Comparison of ENCODE assay signal across 15 mouse cellular contexts in the genomic region with DNA sequence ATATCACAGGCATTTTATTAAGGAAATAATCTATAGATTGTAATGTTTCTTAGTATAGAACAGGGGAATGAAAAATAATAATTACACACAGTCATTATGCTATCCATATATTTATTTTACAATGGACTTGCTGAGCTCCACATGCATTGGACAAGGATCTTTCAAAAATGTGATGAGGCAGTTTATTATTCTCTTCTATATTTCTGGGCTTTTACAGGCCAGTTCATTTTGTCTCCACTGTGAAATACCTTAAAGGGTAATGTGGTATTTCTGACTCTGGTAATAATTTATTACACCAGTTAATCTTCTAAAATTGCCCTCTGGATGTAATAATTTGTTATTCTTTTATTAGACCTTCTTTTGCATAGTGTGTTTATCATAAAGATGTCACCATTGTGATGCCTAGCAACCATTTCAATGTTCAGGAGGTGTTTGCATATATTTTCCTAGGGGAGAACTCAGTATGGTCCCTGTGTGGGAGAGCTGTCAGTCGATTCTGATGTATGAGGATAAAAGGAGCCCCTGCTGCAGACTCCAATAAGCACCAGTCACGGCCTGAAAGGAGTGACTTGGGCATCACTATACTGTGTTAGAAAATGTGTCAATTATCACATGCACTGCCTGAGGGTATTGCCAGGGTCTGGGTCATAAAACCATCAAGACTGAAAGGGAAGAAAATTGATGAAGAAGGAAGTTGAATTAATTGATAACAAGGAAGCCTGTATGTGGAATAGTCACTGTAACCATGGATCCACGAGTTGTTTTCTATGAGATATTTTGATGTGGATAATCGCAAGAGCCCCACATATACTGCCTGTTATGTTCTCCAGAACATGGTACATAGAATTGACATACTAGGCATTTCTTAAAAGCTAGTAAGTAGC.
A peak's percentile ranks its signal among the peaks of the same experiment; 100 is the strongest.
DNase-seq lines count a peak whose midpoint lies in the region; ATAC-seq and TF ChIP-seq lines count a peak whose summit lies in the region.
"Had no signal": no experiment of that assay in that cellular context is flagged by ENCODE, and none has a peak within 500 bp of the region (broad histone marks: within the 10 kb centered on the region; RNA-seq: fewer than 3 reads in every experiment).

No protein-coding gene starts in this region.

- 0 out of 2 replicates have a peak overlapping the region, but pooled peaks have one; percentile 13 for H3K27ac ChIP-seq in forebrain, embryonic 12.5 days
- peak overlapping the region; percentile 32; the same call in 1 of the 2 replicates for H3K27ac ChIP-seq in hindbrain, embryonic 14.5 days
- no peak overlapping the region for H3K27ac ChIP-seq in midbrain, postnatal 0 days (ENCODE audit: low read depth, low read length)
- H3K27ac ChIP-seq: intestine, embryonic 15.5 days; kidney, embryonic 15.5 days; limb, embryonic 12.5 days; liver, embryonic 15.5 days had no signal

- no peak overlapping the region for H3K9ac ChIP-seq in forebrain, embryonic 12.5 days
- no peak overlapping the region for H3K9ac ChIP-seq in hindbrain, embryonic 14.5 days
- H3K9ac ChIP-seq in midbrain, postnatal 0 days (replicated peaks; ENCODE audit: low read length, poor library complexity, severe bottlenecking), result no peak overlapping the region
- H3K9ac ChIP-seq: intestine, embryonic 15.5 days; kidney, embryonic 15.5 days; limb, embryonic 12.5 days; liver, embryonic 15.5 days had no signal

- H3K36me3 ChIP-seq in forebrain, embryonic 12.5 days (replicated peaks), result no peaks in the 10 kb centered on the region
- no peaks in the 10 kb centered on the region for H3K36me3 ChIP-seq in hindbrain, embryonic 14.5 days (replicated peaks; ENCODE audit: control insufficient read depth, insufficient read depth)
- H3K36me3 ChIP-seq in midbrain, postnatal 0 days (ENCODE audit: insufficient read depth, low read length), result no peaks in the 10 kb centered on the region
- H3K36me3 ChIP-seq: G1E; intestine, embryonic 15.5 days; kidney, embryonic 15.5 days; limb, embryonic 12.5 days; liver, embryonic 15.5 days had no signal

- H3K9me3 ChIP-seq in forebrain, embryonic 12.5 days, result no peaks in the 10 kb centered on the region
- no peaks in the 10 kb centered on the region for H3K9me3 ChIP-seq in hindbrain, embryonic 14.5 days (ENCODE audit: control insufficient read depth, low read length)
- no peaks in the 10 kb centered on the region for H3K9me3 ChIP-seq in midbrain, postnatal 0 days (ENCODE audit: low read length)
- H3K9me3 ChIP-seq: G1E; intestine, embryonic 15.5 days; kidney, embryonic 15.5 days; limb, embryonic 12.5 days; liver, embryonic 15.5 days had no signal

- no peak for TF ChIP-seq CTCF in brain, embryonic 14.5 days (IDR thresholded peaks at IDR 0.05; ENCODE audit: borderline replicate concordance, extremely low read depth, insufficient read depth, insufficient read length)
- no peak for TF ChIP-seq CTCF in midbrain, postnatal 0 days (IDR thresholded peaks at IDR 0.05)

- TF ChIP-seq POLR2A in brain, embryonic 14.5 days (IDR thresholded peaks at IDR 0.05; ENCODE audit: borderline replicate concordance, extremely low read depth, insufficient read depth, insufficient read length, poor library complexity, severe bottlenecking), result no peak

- 48% methylated on average over 4 of the region's 4 CpGs for WGBS in forebrain, embryonic 12.5 days
- WGBS in hindbrain, embryonic 14.5 days, result 16% methylated on average over 4 of the region's 4 CpGs
- 27% methylated on average over 4 of the region's 4 CpGs for WGBS in midbrain, postnatal 0 days

- H3K4me2 ChIP-seq in forebrain, embryonic 12.5 days, result no peak overlapping the region
- H3K4me2 ChIP-seq in hindbrain, embryonic 14.5 days (replicated peaks), result no peak overlapping the region
- no peak overlapping the region for H3K4me2 ChIP-seq in midbrain, postnatal 0 days (ENCODE audit: low read depth, low read length, poor library complexity, severe bottlenecking)
- H3K4me2 ChIP-seq: intestine, embryonic 15.5 days; kidney, embryonic 15.5 days; limb, embryonic 12.5 days; liver, embryonic 15.5 days had no signal

- no peaks in the 10 kb centered on the region for H3K4me1 ChIP-seq in forebrain, embryonic 12.5 days
- no peaks in the 10 kb centered on the region; the same call in 1 of the 2 replicates for H3K4me1 ChIP-seq in hindbrain, embryonic 14.5 days (replicated peaks; ENCODE audit: control insufficient read depth, insufficient read depth, low read length)
- H3K4me1 ChIP-seq in midbrain, postnatal 0 days (ENCODE audit: insufficient read depth, low read length), result no peaks in the 10 kb centered on the region
- H3K4me1 ChIP-seq: intestine, embryonic 15.5 days; kidney, embryonic 15.5 days; limb, embryonic 12.5 days; liver, embryonic 15.5 days had no signal

- no peaks in the 10 kb centered on the region for H3K27me3 ChIP-seq in forebrain, embryonic 12.5 days
- no peaks in the 10 kb centered on the region for H3K27me3 ChIP-seq in hindbrain, embryonic 14.5 days (ENCODE audit: control insufficient read depth, insufficient read depth, low read length)
- no peaks in the 10 kb centered on the region for H3K27me3 ChIP-seq in midbrain, postnatal 0 days (ENCODE audit: insufficient read depth, low read length)
- H3K27me3 ChIP-seq: intestine, embryonic 15.5 days; kidney, embryonic 15.5 days; limb, embryonic 12.5 days; liver, embryonic 15.5 days had no signal

- H3K4me3 ChIP-seq in forebrain, embryonic 12.5 days (replicated peaks), result no peak overlapping the region
- H3K4me3 ChIP-seq in hindbrain, embryonic 14.5 days (replicated peaks; ENCODE audit: low read length), result no peak overlapping the region
- H3K4me3 ChIP-seq in midbrain, postnatal 0 days (ENCODE audit: low read depth, low read length), result no peak overlapping the region
- H3K4me3 ChIP-seq: intestine, embryonic 15.5 days; kidney, embryonic 15.5 days; limb, embryonic 12.5 days; liver, embryonic 15.5 days had no signal

- ATAC-seq in forebrain, embryonic 12.5 days (ENCODE audit: low FRiP score), result peak; percentile 85
- ATAC-seq in hindbrain, embryonic 14.5 days (ENCODE audit: low FRiP score), result peak; percentile 84
- ATAC-seq in midbrain, postnatal 0 days (ENCODE audit: low FRiP score), result peak; percentile 89
- ATAC-seq: intestine, embryonic 15.5 days had no signal

- DNase-seq in brain, embryonic 14.5 days (ENCODE audit: low read depth), result peak; percentile 77
- DNase-seq in hindbrain, embryonic 14.5 days (ENCODE audit: low spot score), result no peak
- no peak for DNase-seq in midbrain, postnatal 0 days (ENCODE audit: low spot score)
- DNase-seq in urinary bladder, postnatal 14 days (ENCODE audit: low spot score), result no peak
- no peak for DNase-seq in c-Kit-positive CD71-positive TER-119-positive erythroid progenitor cells, embryonic 14.5 days (ENCODE audit: low spot score)
- no peak for DNase-seq in adrenal gland, postnatal 10 days
- DNase-seq: adrenal gland, adult 2 months; cerebellum, adult 9-10 months; lung, postnatal 14 days had no signal
